Mouse (Mus musculus) megakaryocyte, embryonic 14.5 days (primary cell): Measurements from ENCODE around the gene Mpv17.

Source experiments
- FLI1 ChIP-seq: IDR thresholded peaks from 2 replicates; pipeline ENCODE4 v1.6.1; 2012; ENCODE audit warnings: low read length, inconsistent platforms, mixed read lengths
- GATA1 ChIP-seq: IDR thresholded peaks from 3 replicates; pipeline ENCODE4 v1.6.1; 2012; ENCODE audit warnings: mixed read lengths, low read length, inconsistent platforms, borderline replicate concordance

GRCm38 (mm10) chr5:31126050-31126449 lies 28.0 kb downstream of the Mpv17 start:
- TF ChIP-seq GATA1 (no peak), FLI1 (no peak)
